Mouse (Mus musculus): Measurements from ENCODE around the gene Zfp593. TPM values are rescaled to one million over a fixed set of nuclear protein-coding genes. Genes with fewer than 3 reads are reported as not detected.

The Zfp593 gene
- polyA plus RNA-seq, 2 experiments from 2014 or later = 5.1 to 6.4 TPM

DNA sequence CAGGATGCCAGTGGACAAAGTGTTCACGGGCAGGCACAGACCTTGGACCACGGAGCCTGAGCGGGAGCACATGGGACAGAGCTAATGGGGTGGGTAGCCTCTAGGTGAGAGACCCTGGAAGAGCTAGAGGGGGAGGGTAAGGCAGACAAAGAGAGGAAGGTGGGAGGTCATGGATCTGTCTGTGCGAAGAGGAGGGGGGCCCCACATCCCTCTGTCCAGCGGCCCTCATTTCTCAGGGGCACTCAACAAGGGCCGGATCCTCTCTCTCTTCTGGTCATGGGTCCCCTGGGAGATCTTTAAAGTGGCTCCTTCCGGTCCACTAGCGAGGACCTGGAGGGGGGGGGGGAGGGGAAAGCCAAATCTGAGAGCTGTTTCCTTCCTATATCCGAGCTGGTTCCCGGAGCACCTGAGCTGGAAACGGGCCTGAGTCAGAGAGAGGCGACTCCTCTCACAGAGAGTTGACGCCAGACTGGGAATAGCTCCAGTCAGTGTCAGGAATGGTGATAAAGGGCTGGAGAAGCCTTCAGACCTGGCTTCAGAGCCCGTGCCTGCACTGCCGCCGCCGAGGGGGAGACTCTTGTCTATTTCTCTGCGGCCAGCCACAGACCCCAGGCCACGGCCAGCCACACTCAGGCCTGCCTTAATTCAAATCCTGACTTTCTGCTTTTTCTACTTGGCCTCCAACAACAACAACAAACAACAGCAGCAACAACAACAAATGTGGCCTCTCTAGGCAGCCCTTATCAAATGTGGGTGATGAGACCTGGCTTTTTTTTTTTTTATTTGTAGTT, 11.2 kb upstream of the Zfp593 start:
- no peak for ATAC-seq

DNA sequence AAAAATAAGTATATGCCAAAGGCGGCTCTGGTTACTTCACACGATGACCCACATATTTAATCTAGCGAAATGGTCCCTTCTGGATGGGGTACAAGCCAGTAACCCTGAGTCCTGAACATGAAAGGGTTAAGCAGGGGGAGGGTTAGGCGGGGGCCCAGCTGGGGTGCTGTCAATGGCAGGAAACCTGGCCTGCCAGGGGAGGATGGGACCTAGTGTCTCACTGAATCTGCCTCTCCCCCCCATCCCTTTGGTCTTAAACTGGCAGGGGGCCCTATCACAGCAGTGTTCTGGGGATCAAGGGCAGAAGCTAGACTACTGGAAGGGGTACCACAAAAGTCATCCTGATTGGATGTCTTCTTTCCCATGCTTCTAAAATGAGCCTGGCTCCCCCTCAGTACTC, 10.5 kb upstream of the Zfp593 start:
- ATAC-seq = no peak

DNA sequence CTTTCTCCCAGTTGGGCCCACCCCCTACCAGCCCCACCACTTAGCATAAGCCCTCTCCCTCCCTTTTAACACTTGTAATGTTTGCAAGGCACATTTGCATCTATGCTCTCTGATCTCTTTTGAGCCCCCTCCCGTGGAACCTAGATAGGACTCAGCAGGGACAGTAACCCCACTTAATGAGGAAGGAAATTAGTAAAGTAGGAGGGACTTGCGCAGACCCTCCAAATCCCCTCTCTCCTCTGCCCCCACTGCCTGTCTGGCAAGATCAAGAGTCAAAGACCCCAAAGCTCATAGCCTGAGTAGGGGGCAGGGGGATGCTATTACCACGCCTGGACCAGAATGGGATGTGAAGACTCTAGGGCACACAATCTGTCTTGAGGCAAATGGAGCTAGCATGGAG, 9.4 kb upstream of the Zfp593 start:
- ATAC-seq = no peak

DNA sequence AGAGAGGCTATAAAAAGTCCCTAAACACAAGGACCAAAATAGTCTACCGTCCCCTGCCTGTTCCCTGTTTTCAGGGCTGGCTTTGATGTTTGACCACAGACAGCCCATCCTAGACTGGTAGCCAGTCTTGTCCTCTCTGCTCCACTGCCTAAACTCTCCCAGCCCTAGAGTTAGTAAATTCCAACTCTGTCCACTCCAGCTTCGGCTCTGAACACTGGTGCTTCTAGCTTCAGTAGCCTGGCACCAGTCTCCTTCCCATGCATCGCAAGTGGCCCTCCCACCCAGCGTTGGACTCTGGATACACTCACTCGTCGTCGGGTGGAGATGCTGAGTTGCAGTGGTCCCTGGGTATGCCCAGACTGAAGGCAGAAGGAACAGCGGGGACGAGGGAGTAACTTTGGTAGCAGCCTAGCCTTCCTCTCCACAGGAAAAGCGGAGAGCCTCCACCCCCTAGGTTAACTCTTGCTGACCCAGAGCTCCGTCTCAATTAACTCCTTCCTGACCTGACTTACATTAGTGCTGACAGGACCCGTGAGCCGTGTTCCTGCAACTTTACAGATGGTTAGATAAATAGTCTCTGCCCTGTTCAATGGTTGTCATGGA, 8.4 kb upstream of the Zfp593 start, which contains the start of gene Grrp1:
Gene Grrp1, minus strand, starts transcription at position 385 of the 603 bp plus-strand sequence.
- ATAC-seq = no peak

DNA sequence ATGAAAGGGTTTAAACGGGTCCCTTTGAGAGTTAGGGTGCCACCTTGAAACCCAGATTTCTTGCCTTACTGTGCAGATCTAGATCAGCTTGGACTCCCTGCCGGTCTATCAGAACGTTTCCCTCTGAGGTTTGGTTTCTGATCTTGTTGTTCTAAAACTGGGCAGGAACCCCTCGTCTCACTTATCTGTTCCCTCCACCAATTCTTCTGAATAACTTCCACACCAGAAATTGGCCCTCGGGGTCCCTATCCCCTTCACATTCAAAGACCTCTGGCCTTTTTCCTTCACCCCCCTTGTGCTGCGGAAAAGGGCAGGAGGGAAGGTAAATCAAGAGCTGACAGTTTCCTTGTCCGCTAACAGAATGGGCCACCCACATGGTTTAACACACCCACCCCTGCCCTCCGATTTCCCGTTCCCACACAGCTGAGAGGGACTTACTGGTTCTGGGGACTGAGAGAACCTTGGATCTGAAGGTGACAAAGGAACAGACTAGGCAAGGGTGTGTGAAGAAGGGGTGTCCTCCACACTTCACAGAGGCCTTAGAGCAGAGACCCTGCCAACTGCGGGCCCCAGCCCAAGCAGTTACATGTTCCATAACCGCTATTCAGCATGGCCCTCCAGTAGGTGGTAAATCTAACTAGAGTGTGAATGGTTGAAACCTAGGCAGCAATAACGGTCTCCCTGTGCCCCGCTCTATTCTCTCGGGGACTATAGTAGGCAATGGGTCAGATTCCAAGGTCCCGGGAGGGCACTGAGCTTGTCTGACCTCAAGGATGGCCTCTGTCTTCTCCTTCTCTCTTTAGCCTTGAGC, 7.7 kb upstream of the Zfp593 start:
- ATAC-seq = no peak

DNA sequence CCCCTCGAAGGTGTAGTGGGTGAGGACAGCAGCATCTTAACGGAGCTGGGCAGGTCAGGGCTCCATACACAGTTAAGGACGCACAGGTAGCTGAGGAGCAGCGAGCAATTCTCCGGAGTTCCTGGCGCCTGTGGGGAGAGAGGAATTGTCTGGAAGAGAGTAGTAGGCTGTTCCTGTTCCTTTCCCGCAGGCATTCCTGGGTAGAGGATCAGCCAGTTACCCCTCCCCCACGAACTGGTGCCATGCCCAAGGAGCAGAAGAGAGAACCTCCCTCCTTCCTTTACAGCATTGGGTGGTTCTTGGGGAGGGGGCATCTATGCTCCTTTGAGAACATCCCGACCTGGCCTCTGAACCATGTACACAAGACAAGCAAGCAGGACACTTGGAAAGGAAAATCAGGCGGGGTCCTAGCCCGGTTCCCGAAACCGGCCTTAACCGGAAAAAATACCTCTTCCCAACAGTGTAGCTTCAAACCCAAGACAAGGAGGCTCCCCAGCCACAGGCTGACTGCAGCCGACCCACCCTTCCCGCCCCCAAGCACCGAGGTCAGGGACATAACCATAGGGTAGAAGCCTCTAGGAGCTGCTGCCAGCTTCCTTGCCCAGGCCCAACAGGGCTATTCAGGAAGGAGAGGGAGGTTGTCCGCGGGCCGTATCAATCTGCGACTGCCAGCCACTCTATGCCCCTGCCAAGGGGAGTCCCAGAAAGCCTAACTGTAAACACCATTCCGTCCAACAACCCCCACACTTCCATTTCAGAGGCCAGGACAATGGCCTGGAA, 6.9 kb upstream of the Zfp593 start:
- no peak for ATAC-seq

DNA sequence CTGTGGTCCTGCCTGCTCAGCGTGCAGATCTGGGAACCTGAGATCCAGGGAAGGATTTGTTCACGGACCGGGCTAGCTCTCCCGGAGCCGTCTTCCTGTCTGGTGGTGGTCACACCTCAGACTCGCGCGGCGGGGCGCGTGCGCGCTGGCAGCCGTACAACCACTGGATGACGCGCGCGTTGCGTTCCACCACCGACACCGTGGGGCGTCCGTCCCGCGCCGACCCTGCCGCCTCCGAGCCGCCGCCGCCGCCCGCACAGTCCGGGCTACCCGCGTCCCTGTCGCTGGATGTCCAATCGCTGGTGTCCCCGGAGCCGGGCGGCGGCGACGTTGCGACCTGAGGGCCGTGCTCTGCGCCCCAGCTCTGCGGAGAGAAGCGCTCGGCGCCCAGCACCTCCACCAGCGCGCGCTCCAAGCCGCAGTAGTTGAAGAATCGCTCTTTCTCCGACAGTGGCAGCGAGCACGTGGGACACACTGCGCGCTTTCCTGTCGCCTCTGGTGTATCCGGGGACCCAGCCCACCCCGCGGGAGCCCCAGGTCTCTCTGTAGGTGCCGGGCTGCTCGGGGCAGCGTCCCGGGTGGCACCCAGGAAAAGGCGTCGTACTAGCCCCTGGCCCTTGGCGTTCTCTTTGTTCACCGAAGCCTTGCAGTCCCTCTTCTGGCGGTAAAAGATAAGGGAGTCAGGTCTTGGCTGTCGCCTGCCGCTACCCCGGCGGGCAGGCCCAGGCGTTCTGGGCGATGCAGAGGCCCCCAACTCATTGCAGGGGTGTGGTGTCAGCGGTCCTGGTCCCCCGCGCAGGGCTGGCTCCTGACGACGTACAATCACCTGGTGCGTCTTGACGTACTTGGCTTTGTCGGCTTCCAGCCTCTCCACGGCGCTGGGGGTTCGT, 6.1 kb upstream of the Zfp593 start:
- ATAC-seq = no peak

DNA sequence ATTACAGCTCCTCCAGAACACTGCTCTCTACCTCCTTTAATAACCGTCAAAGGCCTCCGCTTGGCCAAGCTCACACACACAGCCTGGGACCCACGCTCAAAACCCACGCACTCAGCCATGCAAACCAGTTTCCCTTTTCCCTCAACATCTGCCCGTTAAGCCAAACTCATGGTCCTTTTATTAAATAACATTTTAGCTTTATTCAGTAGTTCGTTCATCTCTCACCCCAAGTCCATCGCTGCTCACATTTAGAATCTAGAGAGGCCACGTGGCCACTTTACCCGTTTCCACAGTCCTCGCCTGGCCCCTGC, 5.5 kb upstream of the Zfp593 start:
- no peak for ATAC-seq

DNA sequence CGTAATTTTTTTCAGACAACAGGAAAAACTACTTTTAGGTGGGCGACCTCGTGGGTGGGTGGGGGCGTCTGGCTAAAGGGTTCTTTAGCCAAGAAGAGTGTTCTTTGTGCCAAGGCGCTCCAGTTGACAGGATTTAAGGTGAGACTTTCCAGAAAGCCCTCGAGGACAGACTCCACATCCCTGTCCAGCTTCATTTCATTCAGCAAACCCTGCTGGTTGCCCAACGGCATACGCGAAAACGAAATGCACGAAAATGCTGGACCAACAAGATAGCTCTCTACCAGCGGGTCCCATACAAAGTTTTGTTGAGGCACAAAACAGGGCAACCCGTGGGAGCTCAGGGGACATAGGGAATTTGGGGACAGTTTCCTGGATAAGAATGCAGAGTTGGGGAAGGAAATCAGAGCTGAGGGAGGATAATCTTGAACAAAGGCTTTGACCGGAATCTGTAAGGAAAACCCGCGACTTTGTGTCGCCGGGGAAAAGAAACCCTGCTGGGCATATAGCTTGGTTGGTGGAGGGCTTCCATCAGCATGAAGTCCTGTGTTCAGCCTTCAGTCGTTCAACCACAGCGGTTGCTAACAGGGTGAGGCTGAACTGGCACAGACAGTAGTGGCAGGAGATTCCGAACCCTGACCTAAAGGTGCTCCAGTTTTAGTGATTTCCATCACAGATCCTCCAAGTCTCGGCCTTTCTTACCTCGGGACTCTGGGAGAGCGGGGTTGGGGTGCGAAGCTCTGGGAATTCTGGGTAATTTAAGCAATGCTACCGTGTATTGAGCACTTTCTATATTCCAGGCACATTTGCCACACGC, 4.9 kb upstream of the Zfp593 start:
- no peak for ATAC-seq

DNA sequence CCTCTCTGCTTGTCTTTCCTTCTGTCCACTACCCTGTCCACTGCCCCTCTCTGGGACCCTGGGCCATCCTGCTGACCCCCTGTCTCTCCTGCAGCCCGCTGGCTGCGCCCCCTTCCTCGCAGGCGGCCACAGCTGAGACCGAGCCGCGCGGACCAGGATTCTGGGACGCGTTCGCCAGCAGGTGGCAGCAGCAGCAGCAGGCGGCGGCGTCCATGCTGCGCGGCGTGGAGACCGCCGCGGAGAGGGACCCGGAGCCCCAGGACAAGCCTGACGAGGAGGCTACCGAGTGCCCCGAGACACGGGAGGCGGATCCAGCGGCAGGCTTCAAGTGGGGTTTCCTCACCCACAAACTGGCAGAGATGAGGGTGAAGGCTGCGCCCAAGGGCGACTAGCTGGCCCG, 4.3 kb upstream of the Zfp593 start:
- ATAC-seq = peak; percentile 26

DNA sequence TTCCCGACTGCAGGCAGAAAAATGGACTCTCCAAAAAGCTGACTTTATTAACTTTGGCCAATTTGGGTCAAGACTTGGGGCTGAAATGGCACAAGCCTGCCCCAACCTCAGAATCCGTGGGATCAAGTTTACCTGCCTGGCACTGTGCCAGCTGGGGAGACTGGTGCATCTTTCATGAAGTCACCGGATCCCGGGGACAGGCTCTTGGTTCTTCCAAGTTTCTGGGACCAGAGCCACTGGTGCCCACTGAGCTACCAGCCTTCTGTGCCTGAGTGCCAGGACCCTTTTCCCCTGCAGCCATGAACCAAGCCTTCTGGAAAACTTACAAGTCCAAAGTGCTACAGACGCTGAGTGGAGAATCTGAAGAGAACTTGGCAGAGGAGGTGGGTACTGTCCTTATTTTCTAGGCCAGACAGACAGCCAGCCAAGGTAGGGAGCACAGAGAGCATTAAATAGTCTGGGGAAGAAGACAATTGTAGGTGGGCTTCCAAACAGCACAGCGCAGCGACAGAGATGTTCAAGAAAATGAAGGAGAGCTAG, 1.4 kb upstream of the Zfp593 start, which contains the start of gene Gm30191:
Gene Gm30191, plus strand, starts transcription at position 217 of the 540 bp plus-strand sequence.
- ATAC-seq = no peak

DNA sequence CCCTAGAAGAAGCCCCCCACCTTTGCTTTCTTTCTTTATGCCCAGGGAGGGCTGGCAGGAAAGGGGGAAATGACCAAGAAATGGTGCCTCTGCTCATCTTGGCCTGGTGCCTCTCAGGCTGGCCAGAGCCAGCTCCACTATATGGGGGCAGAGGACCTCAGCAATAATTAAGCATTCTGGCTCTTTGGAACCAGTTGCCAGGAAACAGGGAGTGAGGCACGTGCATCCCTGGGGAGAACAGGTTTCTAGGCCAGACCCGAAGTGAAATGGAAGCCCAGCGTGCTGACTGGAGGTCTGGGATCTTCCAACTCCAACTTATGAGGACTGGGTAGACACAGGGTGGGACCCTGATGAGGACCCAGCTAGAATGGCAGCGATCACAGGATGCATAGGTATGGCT, 864 bp upstream of the Zfp593 start:
- no peak for ATAC-seq

DNA sequence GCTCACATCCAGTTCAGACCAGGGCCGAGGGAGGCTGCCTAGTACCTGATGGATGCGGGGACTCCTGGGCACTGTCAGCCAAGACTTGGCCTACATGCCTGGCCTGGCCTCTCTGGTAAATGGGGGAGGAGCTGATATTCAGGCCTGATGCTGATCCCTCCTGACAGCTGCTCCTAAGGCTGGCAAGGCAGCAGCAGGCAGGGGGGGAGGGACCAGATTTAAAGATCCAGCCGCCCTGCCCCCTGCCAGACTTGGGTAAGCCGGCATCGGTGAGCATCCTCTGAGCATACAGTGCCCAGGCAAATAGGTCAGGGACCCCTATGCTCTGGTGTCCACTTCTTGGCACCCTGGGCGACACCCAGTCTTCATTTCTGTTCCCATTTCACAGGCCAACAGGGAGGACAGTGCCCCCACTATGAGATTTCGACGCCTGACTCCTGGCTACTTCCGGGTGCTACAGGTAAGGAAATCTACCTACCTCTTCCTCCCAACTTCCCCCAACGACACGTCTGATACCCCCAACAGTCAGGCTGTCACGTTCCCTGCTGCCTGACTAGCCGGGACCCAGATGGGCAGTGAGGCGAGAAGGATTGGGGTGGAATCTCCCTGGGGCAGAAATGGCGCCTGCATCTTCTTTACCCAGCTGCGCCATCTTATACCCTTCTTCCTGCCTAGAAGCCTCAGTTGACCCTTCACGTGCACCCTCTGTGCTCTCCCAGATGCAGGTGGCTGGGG, 1.7 kb downstream of the Zfp593 start, which contains the start of gene E130218I03Rik:
Gene E130218I03Rik, plus strand, starts transcription at position 147 of the 735 bp plus-strand sequence.
- no peak for ATAC-seq

DNA sequence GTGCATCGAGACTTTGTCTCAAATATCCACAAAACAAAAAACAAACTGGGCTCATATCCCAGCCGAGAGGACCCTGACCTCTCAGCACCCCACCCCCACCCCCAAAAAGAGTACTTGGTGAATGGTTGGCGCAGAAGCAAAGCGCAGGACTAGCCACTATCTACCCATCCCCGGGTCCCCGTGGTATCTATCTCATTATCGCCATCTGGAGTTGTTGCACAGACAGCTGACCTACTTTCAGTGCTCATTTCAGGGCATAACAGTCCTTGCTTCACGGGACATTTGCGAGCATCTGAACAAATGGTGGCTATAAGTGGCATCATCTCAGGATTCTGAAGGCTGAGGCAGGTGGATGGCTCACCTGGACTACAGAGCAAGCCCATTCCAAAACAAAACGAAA, 6.7 kb downstream of the Zfp593 start:
- ATAC-seq = no peak

DNA sequence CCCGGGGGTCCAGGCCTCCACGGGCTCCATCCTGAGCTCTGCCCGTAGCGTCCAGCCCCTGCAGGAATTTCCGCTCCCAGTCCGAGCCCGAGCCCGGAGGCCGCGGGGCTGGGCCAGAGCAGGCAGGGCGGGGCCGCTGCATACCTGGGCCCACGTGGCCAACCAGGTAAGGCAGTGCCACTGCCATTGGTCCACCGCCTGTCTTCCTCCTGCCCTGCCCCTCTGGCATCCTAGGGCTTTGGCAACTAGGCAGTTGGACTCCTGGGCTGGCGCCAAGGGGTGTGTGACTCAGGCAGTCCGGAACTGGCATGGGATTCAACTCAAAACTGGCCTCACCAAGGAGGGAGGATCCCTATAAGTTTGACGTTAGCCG, 7.1 kb downstream of the Zfp593 start, which contains the start of gene Cnksr1:
Gene Cnksr1, minus strand, starts transcription at position 121 of the 373 bp plus-strand sequence.
- no peak for ATAC-seq

DNA sequence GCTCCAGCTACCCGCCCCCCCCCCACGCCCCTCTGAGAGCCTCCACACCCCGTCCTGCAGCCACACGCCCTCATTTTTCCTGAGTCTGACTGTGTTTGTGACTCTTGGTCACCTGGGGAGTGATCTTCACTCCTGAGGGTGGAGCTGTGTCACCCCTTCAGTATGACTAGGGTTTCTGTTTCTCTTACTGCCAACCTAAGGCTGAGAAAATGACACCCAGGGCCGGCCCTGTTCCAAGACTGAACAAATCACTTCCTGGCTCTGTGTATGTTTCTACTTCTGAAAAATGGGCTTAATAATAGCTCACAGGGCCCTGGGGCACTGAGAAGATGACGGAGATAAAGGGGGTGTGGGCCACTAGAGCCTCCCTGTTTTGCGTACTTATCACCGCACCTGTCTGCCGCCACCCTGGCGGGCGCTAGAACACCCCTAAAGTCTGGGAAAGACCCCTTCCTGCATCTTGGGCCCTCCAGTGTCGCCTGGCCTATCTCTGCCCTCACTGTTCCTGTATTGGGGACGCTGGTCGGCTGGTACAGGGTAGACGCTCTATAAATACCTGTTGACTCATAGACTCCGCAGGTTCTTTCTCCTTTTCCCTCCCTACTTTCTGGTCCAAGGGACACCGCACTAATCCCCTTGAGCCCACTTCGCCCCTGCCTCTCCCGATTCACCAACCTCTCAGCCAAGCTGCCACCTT, 7.7 kb downstream of the Zfp593 start:
- ATAC-seq = no peak

DNA sequence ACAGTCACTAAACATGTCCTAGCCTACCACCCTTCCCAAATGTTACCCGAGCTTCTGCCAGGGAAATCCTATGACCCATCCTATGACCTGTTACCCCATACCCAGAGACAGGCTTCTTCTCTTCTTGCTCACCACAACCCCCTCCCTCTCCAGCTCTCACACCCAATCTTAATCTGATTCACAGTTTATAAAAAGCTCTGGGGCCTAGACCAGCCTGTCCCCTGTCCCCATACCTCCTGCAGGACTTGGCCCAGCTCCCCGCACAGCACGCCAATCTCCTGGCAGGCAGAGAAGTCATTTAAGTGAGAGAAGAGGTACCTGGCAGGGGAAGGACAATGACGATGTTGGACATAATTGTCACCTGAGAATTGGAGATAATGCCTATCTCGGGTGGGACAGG, 10.5 kb downstream of the Zfp593 start:
- ATAC-seq = no peak

DNA sequence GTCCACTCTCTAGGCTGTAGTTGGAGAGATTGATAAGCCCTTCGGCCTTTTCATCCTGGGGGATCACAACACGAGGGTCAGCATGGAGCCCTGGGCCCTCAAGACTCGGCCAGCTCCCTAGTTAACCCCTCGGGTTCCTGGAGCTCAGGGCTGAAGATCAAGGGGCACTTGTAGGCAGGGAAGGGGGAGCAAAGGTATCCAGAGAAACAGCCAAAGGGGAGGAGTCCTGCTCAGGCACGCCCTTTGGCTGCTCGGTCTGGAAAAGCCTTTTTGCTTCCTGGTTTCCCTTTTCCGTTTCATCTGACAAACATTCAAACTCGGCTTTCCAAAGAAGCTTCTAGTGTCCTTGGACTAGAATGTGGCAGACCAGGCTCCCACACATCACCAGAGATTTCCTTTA, 15.0 kb downstream of the Zfp593 start:
- no peak for ATAC-seq

DNA sequence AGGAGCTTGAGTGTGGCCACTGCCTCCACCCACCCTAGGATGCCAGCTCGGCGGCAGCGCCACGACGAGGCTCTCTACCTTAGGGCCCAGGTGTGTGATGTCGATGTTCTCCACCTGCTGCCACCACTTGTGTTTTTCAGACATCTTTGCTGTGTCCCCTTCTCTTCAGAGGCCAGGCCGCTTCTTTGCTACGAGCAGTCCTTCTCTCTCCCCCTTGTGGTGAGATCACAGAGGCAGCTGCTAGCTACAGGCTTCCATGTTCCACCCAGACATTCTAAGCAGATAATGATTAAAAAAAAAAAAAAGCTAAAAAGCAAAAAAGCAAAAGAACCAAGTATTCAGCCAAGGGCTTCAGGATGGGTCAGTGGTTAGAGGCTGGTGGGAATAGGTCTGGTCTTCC, 18.2 kb downstream of the Zfp593 start, which contains the start of gene Catsper4:
Gene Catsper4, minus strand, starts transcription at position 190 of the 400 bp plus-strand sequence.
- no peak for ATAC-seq
